Mouse (Mus musculus) lung, adult 2 months (tissue): ENCODE data around the gene Slain2.

Experiments used
- CTCF ChIP-seq: fragments of 200-500 bp; IDR thresholded peaks from 2 replicates; pipeline ENCODE4 v1.5.1; 2011; ENCODE audit warnings: mild to moderate bottlenecking, low read length, control low read depth; ENCODE audit not compliant: insufficient read depth
- POLR2A ChIP-seq: fragments of 200-500 bp; IDR thresholded peaks from 2 replicates; pipeline ENCODE4 v1.6.1; 2011; ENCODE audit warnings: low read depth, mild to moderate bottlenecking, control low read depth, low read length, borderline replicate concordance; ENCODE audit errors: extremely low read depth

DNA sequence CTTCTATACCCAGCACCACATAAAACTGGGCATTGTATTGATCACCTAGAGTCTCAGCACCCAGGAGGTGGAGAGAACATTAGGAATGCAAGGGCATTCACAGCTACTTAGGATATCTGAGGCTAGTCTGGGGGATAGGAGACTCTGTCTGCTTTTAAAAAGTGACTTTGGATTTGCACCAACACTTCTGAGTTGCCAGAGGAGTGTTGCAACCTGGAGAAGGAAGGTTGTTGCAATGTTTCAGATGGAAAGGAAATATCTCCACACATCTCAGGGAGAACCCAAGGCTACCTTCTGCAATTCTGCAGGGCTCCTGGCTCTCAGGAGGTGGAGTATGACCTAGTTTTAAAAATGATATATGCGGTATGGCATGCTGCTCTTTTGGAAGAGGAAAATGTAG lies 3.7 kb upstream of the Slain2 start:
- no peak for TF ChIP-seq CTCF
- TF ChIP-seq POLR2A, result no peak
